Mouse (Mus musculus) liver, postnatal 0 days (tissue): ENCODE measurements around the gene Cyp46a1.

Source experiments
- CTCF ChIP-seq: sonication (generic); IDR thresholded peaks from 2 replicates; pipeline ENCODE4 v1.5.1; 2016; ENCODE audit warnings: antibody characterized with exemption, low read depth
- EP300 ChIP-seq: IDR thresholded peaks from 2 replicates; pipeline ENCODE4 v1.6.1; 2016; ENCODE audit warnings: antibody characterized with exemption, low read depth, mild to moderate bottlenecking

DNA sequence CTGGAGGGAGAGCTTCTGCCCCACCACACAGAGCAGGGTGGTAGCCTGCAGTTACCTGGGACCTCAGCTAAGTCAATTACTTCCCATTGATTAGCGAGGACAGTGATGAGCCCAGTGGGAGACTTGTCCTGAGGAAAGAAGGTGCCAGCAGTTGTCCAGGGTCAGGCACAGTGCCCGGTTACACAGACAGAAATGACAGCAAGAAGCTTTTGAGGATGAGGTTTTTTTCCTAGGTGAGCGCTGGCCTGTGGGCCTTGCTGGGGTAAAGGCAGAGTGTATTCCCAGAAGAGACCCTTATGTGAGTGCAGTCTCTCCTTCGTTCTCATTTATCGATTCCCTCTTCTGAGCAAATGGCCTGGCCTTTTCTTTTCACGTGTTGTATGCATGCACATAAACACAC, 17.5 kb upstream of the Cyp46a1 start:
- no peak for TF ChIP-seq CTCF
- no peak for TF ChIP-seq EP300
